Mouse (Mus musculus) hematopoietic multipotent progenitor cell, adult 10-12 weeks (in vitro differentiated cells): ENCODE measurements around the gene Cpsf6. TPM values are rescaled to one million over a fixed set of nuclear protein-coding genes. Genes with fewer than 3 reads are reported as not detected.

ENCODE experiments used
- polyA plus RNA-seq: library from polyadenylated mRNA; stranded (reverse); fragments of >175 nt; gene quantifications from 2 replicates; pipeline ENCODE4 v1.2.3, GENCODE M21; 2012; ENCODE audit warnings: low replicate concordance

Cpsf6 gene
- polyA plus RNA-seq = 209 and 397 TPM in 2 replicates

GRCm38 (mm10) chr10:117379908-117380307 is at the start of gene Cpsf6:
Gene Cpsf6, minus strand, starts transcription at chr10:117380015.

Other genes with a start within 250 kb of the Cpsf6 start
- gene Frs2, start 231.5 kb downstream of the Cpsf6 start, polyA plus RNA-seq = 15.2 and 19.3 TPM in 2 replicates
- gene Yeats4, start 155.5 kb downstream of the Cpsf6 start, polyA plus RNA-seq = 108 and 185 TPM in 2 replicates
- not detected in 2 replicates for gene 9530003J23Rik, start 141.3 kb downstream of the Cpsf6 start, polyA plus RNA-seq
- gene Lyz2, start 97.7 kb downstream of the Cpsf6 start, polyA plus RNA-seq = 68.8 and 133 TPM in 2 replicates
- 0.30 and 0.72 TPM in 2 replicates for gene Lyz1, start 87.1 kb downstream of the Cpsf6 start, polyA plus RNA-seq
- gene Cpm, start 249.5 kb upstream of the Cpsf6 start, polyA plus RNA-seq = 3.0 and 5.9 TPM in 2 replicates